Mouse (Mus musculus) kidney, embryonic 16.5 days (tissue): ENCODE results near the gene Cacna1a. TPM values are rescaled to one million over a fixed set of nuclear protein-coding genes. Genes with fewer than 3 reads are reported as not detected.

Experiments
- ATAC-seq: fragments of 200-750 bp; cut with Nextera tagmentation; 2 replicates; pipeline ENCODE4 v1.8.0; 2017; ENCODE audit warnings: moderate TSS enrichment; ENCODE audit not compliant: low FRiP score, low TSS enrichment
- H3K27ac ChIP-seq: fragments of 300-500 bp; sonication (generic); 2 replicates; pipeline ENCODE4 v1.5.1; 2014; ENCODE audit warnings: low read length
- H3K27me3 ChIP-seq: fragments of 300-500 bp; sonication (generic); 2 replicates; pipeline ENCODE4 v1.6.1; 2014; ENCODE audit warnings: low read length, control low read depth, mixed read lengths; ENCODE audit not compliant: insufficient read depth
- H3K36me3 ChIP-seq: fragments of 300-500 bp; sonication (generic); 2 replicates; pipeline ENCODE4 v1.6.1; 2014; ENCODE audit warnings: low read length, control low read depth, mixed read lengths; ENCODE audit not compliant: insufficient read depth
- H3K4me1 ChIP-seq: fragments of 300-500 bp; sonication (generic); 2 replicates; pipeline ENCODE4 v1.6.1; 2014; ENCODE audit warnings: low read length, control low read depth, mixed read lengths; ENCODE audit not compliant: insufficient read depth
- H3K4me2 ChIP-seq: fragments of 300-500 bp; sonication (generic); replicated peaks from 2 replicates; pipeline ENCODE4 v1.6.1; 2014; ENCODE audit warnings: low read depth, low read length
- H3K4me3 ChIP-seq: fragments of 300-500 bp; sonication (generic); 2 replicates; pipeline ENCODE4 v1.5.1; 2014; ENCODE audit warnings: mild to moderate bottlenecking, low read length
- H3K9ac ChIP-seq: fragments of 300-500 bp; sonication (generic); replicated peaks from 2 replicates; pipeline ENCODE4 v1.6.1; 2014; ENCODE audit warnings: low read length
- H3K9me3 ChIP-seq: fragments of 300-500 bp; sonication (generic); 2 replicates; pipeline ENCODE4 v1.6.1; 2016; ENCODE audit warnings: low read length, control low read depth
- WGBS: fragments of 180-500 bp; shearing (Covaris S2); extraction: QIAGEN DNeasy Blood & Tissue Kit; methylation state at CpG from one replicate; pipeline ENCODE4 v1.1.7; 2014; 5-methylcytosine and 5-hydroxymethylcytosine counted together
- polyA plus RNA-seq: library from polyadenylated mRNA; unstranded; fragments of >200 nt; fragmentation: Nextera tagmentation; extraction: Ambion mirVana; gene quantifications from 2 replicates; pipeline ENCODE4 v1.2.1, GENCODE M21; 2015

Gene Cacna1a
- polyA plus RNA-seq, 1 experiment from 2014 or later = 2.0 TPM

- ATAC-seq = peak; percentile 87
- Histone ChIP-seq H3K4me1 (peaks cover 47% of the 10 kb centered on the region), H3K27me3 (no peaks in the 10 kb centered on the region), H3K9me3 (no peaks in the 10 kb centered on the region), H3K27ac (peak overlapping the region; percentile 99), H3K9ac (peak overlapping the region; percentile 82), H3K4me2 (peak overlapping the region; percentile 77), H3K36me3 (no peaks in the 10 kb centered on the region), H3K4me3 (peak overlapping the region; percentile 53)
- WGBS = under 1% methylated on average over 23 of the region's 23 CpGs
These were observed 268.4 kb downstream of the Cacna1a start for GRCm38 (mm10) chr8:84656641-84657126.

GRCm38 (mm10) chr8:84657203-84657602 is 269.0 kb downstream of the Cacna1a start:
- peak overlapping the region; percentile 77 for H3K4me2 ChIP-seq
- ATAC-seq = no peak
- H3K9ac ChIP-seq = peak overlapping the region; percentile 82
- peak overlapping the region; percentile 53 for H3K4me3 ChIP-seq
- no peaks in the 10 kb centered on the region for H3K9me3 ChIP-seq
- peak overlapping the region; percentile 99 for H3K27ac ChIP-seq
- H3K27me3 ChIP-seq = no peaks in the 10 kb centered on the region
- no peaks in the 10 kb centered on the region for H3K36me3 ChIP-seq
- H3K4me1 ChIP-seq = peaks cover 47% of the 10 kb centered on the region

DNA sequence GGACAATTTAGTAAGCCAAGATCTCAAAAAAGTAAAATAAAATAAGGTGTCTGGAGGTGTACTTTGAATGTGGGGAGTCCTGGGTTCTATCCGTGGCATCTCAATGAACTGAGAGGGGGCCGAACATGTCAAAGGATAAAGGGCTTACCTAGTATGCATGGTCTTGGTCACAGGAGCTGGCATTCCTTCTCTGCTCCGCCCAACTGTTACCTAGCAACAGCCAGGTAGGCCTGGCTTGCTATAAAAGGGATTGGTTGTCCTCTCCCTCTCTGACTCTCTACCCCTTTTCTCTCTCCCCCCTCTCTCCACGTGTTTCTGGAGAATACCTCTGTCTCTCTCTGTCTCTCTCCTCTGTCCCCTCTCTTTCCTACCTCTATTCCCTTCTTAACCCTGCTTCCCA is 269.4 kb downstream of the Cacna1a start:
- H3K27me3 ChIP-seq = no peaks in the 10 kb centered on the region
- no peak overlapping the region for H3K4me3 ChIP-seq
- WGBS = 47% methylated on average over 4 of the region's 4 CpGs

GRCm38 (mm10) chr8:84658951-84659350 is 270.7 kb downstream of the Cacna1a start:
- Histone ChIP-seq H3K36me3 (no peaks in the 10 kb centered on the region), H3K9me3 (no peaks in the 10 kb centered on the region), H3K27ac (peak overlapping the region; percentile 97), H3K4me2 (peak overlapping the region; percentile 72; the same call in 1 of the 2 replicates), H3K4me1 (peaks cover 53% of the 10 kb centered on the region), H3K9ac (no peak overlapping the region), H3K27me3 (no peaks in the 10 kb centered on the region), H3K4me3 (no peak overlapping the region)
- ATAC-seq = no peak
- 86% methylated on average over 1 of the region's 1 CpGs for WGBS

More for the DNA sequence above, 269.4 kb downstream of the Cacna1a start:
- Histone ChIP-seq H3K9me3 (no peaks in the 10 kb centered on the region), H3K27ac (peak overlapping the region; percentile 99), H3K9ac (no peak overlapping the region), H3K36me3 (no peaks in the 10 kb centered on the region), H3K4me1 (peaks cover 47% of the 10 kb centered on the region), H3K4me2 (0 out of 2 replicates have a peak overlapping the region, but pooled peaks have one; percentile 8)
- ATAC-seq = no peak

DNA sequence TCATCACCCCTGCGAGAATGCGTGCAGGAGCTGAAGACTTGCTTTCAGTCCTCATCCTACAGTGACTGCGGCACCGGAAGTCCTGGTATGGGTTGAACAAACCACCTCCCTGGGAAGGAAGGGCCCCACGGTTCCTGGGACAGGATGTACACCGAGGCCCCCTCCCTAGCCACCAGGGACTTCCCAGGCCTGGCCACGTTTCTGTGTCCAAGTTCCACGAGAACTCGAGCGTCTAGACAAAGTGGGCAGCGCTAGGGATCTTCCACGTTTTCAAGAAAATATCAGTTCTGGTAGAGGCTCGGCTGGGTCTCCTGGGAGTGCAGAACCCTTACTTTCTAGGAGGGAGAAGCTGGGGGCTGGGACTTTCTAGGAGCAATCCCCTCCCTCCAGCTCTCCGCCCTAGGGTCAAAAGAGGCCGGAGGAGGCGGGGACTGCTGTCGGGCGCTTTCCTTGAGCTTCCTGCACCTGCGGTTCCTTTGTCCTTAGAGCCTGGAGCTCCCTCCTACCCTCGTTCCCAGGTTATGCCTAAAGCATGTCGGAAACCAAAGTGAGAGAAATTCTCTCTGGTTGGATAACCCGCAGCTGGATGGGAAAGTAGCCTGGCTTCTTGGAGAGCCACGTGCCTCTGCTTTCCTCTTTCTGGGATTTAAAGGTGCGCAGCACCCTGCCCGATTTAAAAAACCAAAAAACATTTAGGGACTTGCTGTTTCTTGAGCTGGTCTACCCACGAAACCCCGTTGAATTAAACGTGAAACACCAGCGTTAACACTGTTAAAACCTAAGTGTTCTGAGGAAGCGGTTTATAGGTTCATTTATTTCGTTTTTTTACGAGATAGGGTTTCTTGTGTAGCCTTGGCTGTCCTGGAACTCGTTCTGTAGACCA is 271.9 kb downstream of the Cacna1a start:
- Histone ChIP-seq H3K27me3 (no peaks in the 10 kb centered on the region), H3K9me3 (no peaks in the 10 kb centered on the region), H3K4me1 (peaks cover 46% of the 10 kb centered on the region), H3K36me3 (no peaks in the 10 kb centered on the region), H3K27ac (peak overlapping the region; percentile 97), H3K9ac (peak overlapping the region; percentile 74), H3K4me2 (peak overlapping the region; percentile 72), H3K4me3 (peak overlapping the region; percentile 80)
- under 1% methylated on average over 33 of the region's 33 CpGs for WGBS
- ATAC-seq = no peak

GRCm38 (mm10) chr8:84660819-84661457 is 272.7 kb downstream of the Cacna1a start:
- Histone ChIP-seq H3K4me3 (peak overlapping the region; percentile 80), H3K9ac (peak overlapping the region; percentile 74), H3K36me3 (no peaks in the 10 kb centered on the region), H3K4me2 (peak overlapping the region; percentile 72), H3K27ac (peak overlapping the region; percentile 97), H3K9me3 (no peaks in the 10 kb centered on the region), H3K4me1 (peaks cover 44% of the 10 kb centered on the region), H3K27me3 (no peaks in the 10 kb centered on the region)
- WGBS = under 1% methylated on average over 20 of the region's 20 CpGs
- no peak for ATAC-seq

DNA sequence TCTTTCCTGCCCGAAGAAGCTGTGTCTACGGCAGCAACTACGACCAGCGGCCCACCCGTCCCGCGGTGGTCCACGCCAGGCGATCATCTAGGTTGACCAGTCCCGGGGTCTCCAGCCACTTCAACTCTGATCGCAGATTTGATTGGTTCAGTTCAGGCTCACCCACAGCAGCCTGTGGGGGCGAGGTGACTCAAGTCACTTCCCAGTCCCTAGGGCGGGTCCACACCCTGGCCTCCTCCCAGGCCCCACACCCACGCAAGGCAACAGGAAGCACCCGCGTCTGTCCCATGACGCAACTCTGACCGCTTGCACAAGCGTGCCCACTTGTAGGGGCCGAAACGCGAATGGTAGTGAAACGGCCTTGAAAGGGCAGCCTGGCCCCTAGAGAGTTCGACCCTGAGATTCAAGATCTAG is 273.2 kb downstream of the Cacna1a start:
- peak overlapping the region; percentile 97 for H3K27ac ChIP-seq
- WGBS = under 1% methylated on average over 24 of the region's 24 CpGs
- H3K4me3 ChIP-seq = peak overlapping the region; percentile 80
- peaks cover 44% of the 10 kb centered on the region for H3K4me1 ChIP-seq
- H3K36me3 ChIP-seq = no peaks in the 10 kb centered on the region
- peak overlapping the region; percentile 72 for H3K4me2 ChIP-seq
- no peaks in the 10 kb centered on the region for H3K9me3 ChIP-seq
- ATAC-seq = peak; percentile 19; the same call in 1 of the 2 replicates
- H3K9ac ChIP-seq = peak overlapping the region; percentile 74
- H3K27me3 ChIP-seq = no peaks in the 10 kb centered on the region

- peak overlapping the region; percentile 80 for H3K4me3 ChIP-seq
- H3K9ac ChIP-seq = peak overlapping the region; percentile 74
- H3K36me3 ChIP-seq = no peaks in the 10 kb centered on the region
- H3K27me3 ChIP-seq = no peaks in the 10 kb centered on the region
- no peak for ATAC-seq
- H3K4me1 ChIP-seq = peaks cover 38% of the 10 kb centered on the region
- peak overlapping the region; percentile 97 for H3K27ac ChIP-seq
- WGBS = under 1% methylated on average over 61 of the region's 61 CpGs
- H3K9me3 ChIP-seq = no peaks in the 10 kb centered on the region
- H3K4me2 ChIP-seq = peak overlapping the region; percentile 72
These were observed 273.8 kb downstream of the Cacna1a start for GRCm38 (mm10) chr8:84661961-84662571.

DNA sequence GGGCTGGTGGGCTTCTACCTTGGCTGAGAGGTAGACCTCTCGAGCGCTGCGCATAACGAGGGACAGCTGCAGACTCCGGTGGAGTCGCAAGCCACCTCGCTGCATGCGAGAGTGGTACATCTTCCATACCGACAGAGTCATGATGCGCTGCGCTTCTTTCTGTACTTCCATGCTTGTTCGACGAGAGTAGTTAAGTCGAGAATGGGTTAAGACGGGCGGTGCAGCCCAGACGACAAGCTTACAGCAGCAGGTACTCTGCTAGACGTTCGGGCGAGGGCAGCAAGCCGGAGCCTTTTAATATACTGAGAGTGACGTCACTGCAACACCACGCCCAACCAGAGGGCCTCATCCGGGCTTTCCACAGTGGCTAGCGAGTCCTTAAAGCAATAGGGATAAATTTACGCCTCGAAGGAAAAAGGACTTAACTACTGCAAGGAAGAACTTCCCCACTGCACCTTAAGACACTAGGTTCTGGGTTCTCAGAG is 274.4 kb downstream of the Cacna1a start, which contains the start of gene Ier2:
TSS of gene Ier2 (minus strand) at position 272 of the 485 bp plus-strand sequence.
- Histone ChIP-seq H3K36me3 (no peaks in the 10 kb centered on the region), H3K27me3 (no peaks in the 10 kb centered on the region), H3K4me1 (peaks cover 32% of the 10 kb centered on the region), H3K9ac (peak within 1 kb of the TSS; percentile 74), H3K4me3 (peak within 1 kb of the TSS; percentile 80), H3K9me3 (no peaks in the 10 kb centered on the region), H3K27ac (peak within 1 kb of the TSS; percentile 97), H3K4me2 (peak within 1 kb of the TSS; percentile 72)
- under 1% methylated on average over 27 of the region's 27 CpGs for WGBS
- ATAC-seq = peak; percentile 74
